ENCODE assay signal across 19 mouse cellular contexts in the genomic region with DNA sequence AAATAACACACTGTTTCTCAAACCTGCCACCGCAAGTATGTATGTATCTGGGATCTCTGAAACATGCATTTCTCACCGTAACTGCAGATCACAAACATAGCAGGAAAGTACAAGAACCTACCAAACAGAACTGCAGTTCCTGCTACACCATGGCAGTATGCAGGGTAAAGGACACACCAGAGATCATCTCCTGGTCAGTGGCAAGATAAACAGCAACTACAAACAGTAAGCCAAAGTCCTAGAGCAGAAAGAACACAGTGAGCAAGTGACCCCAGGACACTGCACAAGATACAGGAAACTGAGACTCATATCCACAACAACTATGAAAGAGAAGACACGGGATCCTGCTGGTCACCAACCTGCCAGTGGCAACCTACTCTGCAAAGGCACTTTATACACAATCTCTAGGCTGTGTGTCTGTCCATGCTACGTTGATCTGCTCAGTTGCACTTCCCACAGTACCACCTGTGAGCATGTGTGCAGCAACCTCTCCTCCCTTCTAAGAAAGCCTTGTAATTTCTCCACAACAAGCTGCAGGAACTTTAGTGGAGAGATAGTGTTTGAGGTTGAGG. TPM values are rescaled to one million over a fixed set of nuclear protein-coding genes. Genes with fewer than 3 reads are reported as not detected.
A peak's percentile ranks its signal among the peaks of the same experiment; 100 is the strongest.
DNase-seq lines count a peak whose midpoint lies in the region; ATAC-seq and TF ChIP-seq lines count a peak whose summit lies in the region.
"Had no signal": no experiment of that assay in that cellular context is flagged by ENCODE, and none has a peak within 500 bp of the region (broad histone marks: within the 10 kb centered on the region; RNA-seq: fewer than 3 reads in every experiment).

No protein-coding gene starts in this region.

- no peak; the same call in 1 of the 2 replicates for ATAC-seq in liver, embryonic 12.5 days
- ATAC-seq in liver, embryonic 15.5 days (ENCODE audit: insufficient read depth): peak; percentile 62
- ATAC-seq: forebrain, embryonic 14.5 days had no signal

- H3K79me2 ChIP-seq in liver, adult 2 months (ENCODE audit: control insufficient read depth, insufficient read depth, low read length): peaks cover 17% of the 10 kb centered on the region; the same call in 1 of the 2 replicates

- peak overlapping the region; percentile 16; the same call in 1 of the 2 replicates for H3K9ac ChIP-seq in liver, adult 2 months (ENCODE audit: low read depth, low read length)
- H3K9ac ChIP-seq in liver, embryonic 12.5 days: no peak overlapping the region
- H3K9ac ChIP-seq in liver, embryonic 15.5 days: no peak overlapping the region
- H3K9ac ChIP-seq: embryonic facial prominence, embryonic 13.5 days; heart, embryonic 12.5 days; hindbrain, embryonic 15.5 days had no signal

- H3K36me3 ChIP-seq in liver, adult 2 months (ENCODE audit: control insufficient read depth, insufficient read depth, low read length): no peaks in the 10 kb centered on the region
- no peaks in the 10 kb centered on the region for H3K36me3 ChIP-seq in liver, embryonic 12.5 days
- H3K36me3 ChIP-seq in liver, embryonic 15.5 days (replicated peaks): no peaks in the 10 kb centered on the region
- H3K36me3 ChIP-seq in embryonic facial prominence, embryonic 10.5 days (replicated peaks): 0 out of 2 replicates have a peak, but pooled peaks cover 4% of the 10 kb centered on the region
- no peaks in the 10 kb centered on the region for H3K36me3 ChIP-seq in forebrain, embryonic 10.5 days (replicated peaks)
- H3K36me3 ChIP-seq: embryonic facial prominence, embryonic 13.5 days; heart, embryonic 12.5 days; hindbrain, embryonic 15.5 days had no signal

- no peak for TF ChIP-seq CTCF in gastrocnemius, adult 2 months (IDR thresholded peaks at IDR 0.05)
- no peak for TF ChIP-seq CTCF in liver, adult 2 months (IDR thresholded peaks at IDR 0.05; ENCODE audit: low read depth, low read length)

- no peak for TF ChIP-seq POLR2A in liver, adult 2 months (IDR thresholded peaks at IDR 0.05; ENCODE audit: extremely low read depth, insufficient read depth, low read length)

- no peak overlapping the region for H3K4me2 ChIP-seq in liver, embryonic 12.5 days
- H3K4me2 ChIP-seq in liver, embryonic 15.5 days: no peak overlapping the region
- H3K4me2 ChIP-seq: embryonic facial prominence, embryonic 13.5 days; heart, embryonic 12.5 days; hindbrain, embryonic 15.5 days had no signal

- H3K27me3 ChIP-seq in liver, adult 2 months (ENCODE audit: control insufficient read depth, insufficient read depth, low read length): no peaks in the 10 kb centered on the region
- no peaks in the 10 kb centered on the region for H3K27me3 ChIP-seq in liver, embryonic 12.5 days (replicated peaks)
- no peaks in the 10 kb centered on the region for H3K27me3 ChIP-seq in liver, embryonic 15.5 days
- no peaks in the 10 kb centered on the region for H3K27me3 ChIP-seq in embryonic facial prominence, embryonic 10.5 days (replicated peaks; ENCODE audit: low read depth, poor library complexity, severe bottlenecking)
- no peaks in the 10 kb centered on the region for H3K27me3 ChIP-seq in forebrain, embryonic 10.5 days (ENCODE audit: poor library complexity, severe bottlenecking)
- H3K27me3 ChIP-seq: embryonic facial prominence, embryonic 13.5 days; heart, embryonic 12.5 days; hindbrain, embryonic 15.5 days had no signal

- no peak overlapping the region for H3K4me3 ChIP-seq in gastrocnemius, adult 2 months
- peak overlapping the region; percentile 19; the same call in 1 of the 2 replicates for H3K4me3 ChIP-seq in liver, adult 2 months (ENCODE audit: insufficient read depth, low read depth, low read length)
- no peak overlapping the region for H3K4me3 ChIP-seq in liver, embryonic 12.5 days
- H3K4me3 ChIP-seq in liver, embryonic 15.5 days (replicated peaks): no peak overlapping the region
- no peak overlapping the region for H3K4me3 ChIP-seq in embryonic facial prominence, embryonic 10.5 days
- H3K4me3 ChIP-seq in forebrain, embryonic 10.5 days: no peak overlapping the region
- H3K4me3 ChIP-seq: embryonic facial prominence, embryonic 13.5 days; heart, adult 2 months; heart, embryonic 12.5 days; hindbrain, embryonic 10.5 days; hindbrain, embryonic 15.5 days had no signal

- no peaks in the 10 kb centered on the region for H3K9me3 ChIP-seq in liver, embryonic 12.5 days (replicated peaks)
- no peaks in the 10 kb centered on the region for H3K9me3 ChIP-seq in liver, embryonic 15.5 days (replicated peaks)
- H3K9me3 ChIP-seq in embryonic facial prominence, embryonic 10.5 days: no peaks in the 10 kb centered on the region
- H3K9me3 ChIP-seq in forebrain, embryonic 10.5 days: no peaks in the 10 kb centered on the region
- H3K9me3 ChIP-seq: embryonic facial prominence, embryonic 13.5 days; heart, embryonic 12.5 days; hindbrain, embryonic 10.5 days; hindbrain, embryonic 15.5 days had no signal

- H3K4me1 ChIP-seq in liver, adult 2 months (ENCODE audit: control insufficient read depth, insufficient read depth, low read length): peaks cover 25% of the 10 kb centered on the region
- peaks cover 51% of the 10 kb centered on the region for H3K4me1 ChIP-seq in liver, embryonic 12.5 days
- peaks cover 28% of the 10 kb centered on the region for H3K4me1 ChIP-seq in liver, embryonic 15.5 days (replicated peaks)
- no peaks in the 10 kb centered on the region for H3K4me1 ChIP-seq in embryonic facial prominence, embryonic 10.5 days
- no peaks in the 10 kb centered on the region for H3K4me1 ChIP-seq in forebrain, embryonic 10.5 days
- H3K4me1 ChIP-seq: hindbrain, embryonic 10.5 days had no signal

- 19% methylated on average over 4 of the region's 4 CpGs for WGBS in liver, adult 2 months
- WGBS in liver, embryonic 12.5 days (ENCODE audit: insufficient replicate concordance): 65% methylated on average over 4 of the region's 4 CpGs
- 63% methylated on average over 4 of the region's 4 CpGs for WGBS in liver, embryonic 15.5 days (ENCODE audit: insufficient replicate concordance)
- 88% methylated on average over 4 of the region's 4 CpGs for WGBS in embryonic facial prominence, embryonic 10.5 days
- WGBS in forebrain, embryonic 10.5 days: 88% methylated on average over 4 of the region's 4 CpGs

- intact Hi-C loops in gastrocnemius, adult 2 months (cut with DNase I): no loop called here

- peak overlapping the region; percentile 35; the same call in 1 of the 2 replicates for H3K27ac ChIP-seq in gastrocnemius, adult 2 months
- peak overlapping the region; percentile 87 for H3K27ac ChIP-seq in liver, adult 2 months (replicated peaks; ENCODE audit: insufficient read depth, low read depth, low read length)
- H3K27ac ChIP-seq in liver, embryonic 12.5 days: no peak overlapping the region
- peak overlapping the region; percentile 20; the same call in 1 of the 2 replicates for H3K27ac ChIP-seq in liver, embryonic 15.5 days (replicated peaks)
- H3K27ac ChIP-seq in embryonic facial prominence, embryonic 10.5 days (replicated peaks): no peak overlapping the region
- H3K27ac ChIP-seq in forebrain, embryonic 10.5 days: no peak overlapping the region
- H3K27ac ChIP-seq: embryonic facial prominence, embryonic 13.5 days; heart, adult 2 months; hindbrain, embryonic 10.5 days; hindbrain, embryonic 15.5 days had no signal

- no peak for DNase-seq in gastrocnemius, adult 2 months
- DNase-seq in gastrocnemius, adult 18-20 months (ENCODE audit: low spot score): no peak
- DNase-seq in liver, adult 2 months (ENCODE audit: extremely low read depth, low read depth, low spot score): peak; percentile 95
- DNase-seq in A20 (ENCODE audit: low read depth, low spot score): peak; percentile 57
- no peak for DNase-seq in embryonic facial prominence, embryonic 10.5 days (ENCODE audit: low spot score)
- no peak for DNase-seq in forebrain, embryonic 10.5 days (ENCODE audit: extremely low spot score, low spot score)
- DNase-seq: adrenal gland, postnatal 10 days; cerebellum, adult 11 months; cerebellum, adult 8-10 months; cerebellum, postnatal 25 days; gastrocnemius, postnatal 10 days; heart, adult 2 months had no signal

RNA-seq across cellular contexts. Expression of a gene that starts 40.0 kb away (rescaled TPM):
- under 1 TPM; 0.15 to 0.20 TPM for total RNA-seq in gastrocnemius, adult 2 months (2021)
- under 1 TPM in 1 of 2 experiments, not detected in 1; 0.14 TPM for total RNA-seq in gastrocnemius, adult 18-20 months (2021)
- total RNA-seq in liver, adult 2 months (2014; rRNA removed): 0.09 and 0.13 TPM in 2 replicates
- 0.05 TPM in 1 of 2 replicates, not detected in the other for polyA plus RNA-seq in liver, adult 2 months (2012; rRNA removed)
- polyA plus RNA-seq in liver, embryonic 12.5 days (2016; fragmentation: Nextera tagmentation; extraction: Ambion mirVana): 0.08 and 0.21 TPM in 2 replicates
- polyA plus RNA-seq in liver, embryonic 15.5 days (2015; fragmentation: Nextera tagmentation; extraction: Ambion mirVana): 0.14 TPM in 1 of 2 replicates, not detected in the other
- 0.20 and 0.57 TPM in 2 replicates for polyA plus RNA-seq in embryonic facial prominence, embryonic 10.5 days (2016; fragmentation: Nextera tagmentation; extraction: Ambion mirVana)
- 0.57 TPM in 2 replicates for polyA plus RNA-seq in forebrain, embryonic 10.5 days (2016; fragmentation: Nextera tagmentation; extraction: Ambion mirVana)
- total RNA-seq: gastrocnemius, postnatal 10 days; heart, adult 2 months had no signal
- polyA plus RNA-seq: heart, adult 2 months; heart, embryonic 12.5 days had no signal

RNA-seq across cellular contexts. Expression of a gene that starts 40.4 kb away (rescaled TPM):
- 10 to 100 TPM; 64.3 to 67.9 TPM for total RNA-seq in gastrocnemius, adult 2 months (2021)
- total RNA-seq in gastrocnemius, adult 18-20 months (2021): 10 to 100 TPM; 65.0 to 70.0 TPM
- 10.6 and 12.8 TPM in 2 replicates for total RNA-seq in liver, adult 2 months (2014; rRNA removed)
- 14.6 and 16.7 TPM in 2 replicates for polyA plus RNA-seq in liver, adult 2 months (2012; rRNA removed)
- 20.9 and 21.7 TPM in 2 replicates for polyA plus RNA-seq in liver, embryonic 12.5 days (2016; fragmentation: Nextera tagmentation; extraction: Ambion mirVana)
- 12.3 and 13.0 TPM in 2 replicates for polyA plus RNA-seq in liver, embryonic 15.5 days (2015; fragmentation: Nextera tagmentation; extraction: Ambion mirVana)
- 51.9 and 55.6 TPM in 2 replicates for polyA plus RNA-seq in embryonic facial prominence, embryonic 10.5 days (2016; fragmentation: Nextera tagmentation; extraction: Ambion mirVana)
- polyA plus RNA-seq in forebrain, embryonic 10.5 days (2016; fragmentation: Nextera tagmentation; extraction: Ambion mirVana): 56.5 and 57.3 TPM in 2 replicates

Comparison
In these comparisons a context has a peak if more than half of its experiments do, and no peak if none do; other contexts are left out.
1. H3K27ac ChIP-seq: peak in gastrocnemius, adult 2 months (single experiment), liver, adult 2 months (single experiment) and liver, embryonic 15.5 days (single experiment); none in liver, embryonic 12.5 days (single experiment), embryonic facial prominence, embryonic 10.5 days (single experiment) and forebrain, embryonic 10.5 days (single experiment).
2. DNase-seq: peak in liver, adult 2 months (single experiment) and A20 (single experiment); none in gastrocnemius, adult 2 months (single experiment), gastrocnemius, adult 18-20 months (single experiment), embryonic facial prominence, embryonic 10.5 days (single experiment) and forebrain, embryonic 10.5 days (single experiment).